Mouse (Mus musculus) spleen, embryonic (tissue): ENCODE data around the gene Sept1.

Source experiments
- CTCF ChIA-PET: fragments of 350-600 bp; sonication (Branson Sonifier 250); formaldehyde crosslinking; loops from one replicate; lab custom pipeline; 2022; lab: Charles Lee

Gene Sept1

DNA sequence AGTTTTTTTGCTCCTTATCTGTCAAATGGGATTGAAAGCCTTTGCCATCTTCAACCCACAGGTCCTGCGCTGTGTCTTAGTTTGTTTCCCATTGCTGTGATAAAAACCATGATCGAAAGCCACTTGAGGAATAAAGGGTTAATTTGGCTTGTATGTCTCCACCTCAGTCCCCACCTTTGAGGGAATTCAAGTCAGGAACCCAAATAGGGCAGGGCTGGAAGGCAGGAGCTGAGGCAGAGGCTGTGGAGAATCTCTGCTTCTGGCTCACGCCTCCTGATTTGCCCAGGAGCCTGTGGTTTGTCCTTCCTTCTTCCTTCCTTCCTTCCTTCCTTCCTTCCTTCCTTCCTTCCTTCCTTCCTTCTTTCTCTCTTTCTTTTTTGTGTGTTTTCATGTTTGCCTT, 9.8 kb downstream of the Sept1 start:
- CTCF ChIA-PET: interaction anchor here (0.6 kb wide), 2 partner anchors 222 to 295 kb away, joined by 3 read pairs; no protein-coding TSS in a partner anchor

DNA sequence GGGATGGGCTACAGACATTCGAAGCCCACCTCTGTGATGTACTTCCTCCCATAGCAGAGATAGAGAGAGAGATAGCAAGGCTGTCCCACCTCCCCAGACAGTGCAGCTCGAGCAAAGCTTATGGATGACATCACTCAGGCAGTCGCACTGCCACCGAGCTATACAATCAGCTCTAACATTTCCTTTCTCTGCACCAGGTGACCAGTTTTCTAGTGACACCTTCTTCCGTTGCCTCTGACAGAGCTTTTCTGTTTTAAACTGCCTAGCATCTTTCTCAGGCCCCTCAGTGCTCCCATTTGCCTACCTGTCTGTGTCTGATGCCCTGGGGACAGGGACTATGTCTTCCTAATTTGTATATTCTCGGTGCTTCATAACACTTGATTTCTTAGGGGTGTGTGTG, 12.5 kb downstream of the Sept1 start:
- CTCF ChIA-PET: interaction anchor here (0.6 to 0.7 kb wide), 4 partner anchors 23 to 593 kb away, joined by 3 to 7 read pairs (median 3); no protein-coding TSS in a partner anchor

DNA sequence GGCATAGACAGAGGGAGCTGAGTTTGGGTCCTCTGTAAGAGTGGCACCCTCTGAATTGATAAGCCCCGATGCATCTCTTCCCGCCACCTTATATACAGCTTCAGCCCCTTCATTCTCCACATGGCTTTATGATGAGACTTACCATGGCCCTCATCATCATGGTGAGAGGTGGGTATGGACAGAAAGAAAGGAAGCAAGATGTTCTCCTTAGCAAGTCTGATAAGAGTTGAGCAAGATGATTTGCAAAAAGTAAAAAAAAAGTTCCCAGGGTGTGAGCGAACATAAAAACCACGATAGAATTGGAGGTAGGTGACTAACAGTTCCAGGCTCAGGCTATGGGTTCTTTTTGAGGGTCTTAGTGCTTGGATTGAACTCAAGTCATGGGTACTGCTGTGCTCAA, 14.3 kb downstream of the Sept1 start:
- CTCF ChIA-PET: interaction anchor here (0.6 to 0.7 kb wide), 2 partner anchors 8 to 202 kb away, joined by 9 to 14 read pairs; partner anchors contain the start of gene Pagr1b

DNA sequence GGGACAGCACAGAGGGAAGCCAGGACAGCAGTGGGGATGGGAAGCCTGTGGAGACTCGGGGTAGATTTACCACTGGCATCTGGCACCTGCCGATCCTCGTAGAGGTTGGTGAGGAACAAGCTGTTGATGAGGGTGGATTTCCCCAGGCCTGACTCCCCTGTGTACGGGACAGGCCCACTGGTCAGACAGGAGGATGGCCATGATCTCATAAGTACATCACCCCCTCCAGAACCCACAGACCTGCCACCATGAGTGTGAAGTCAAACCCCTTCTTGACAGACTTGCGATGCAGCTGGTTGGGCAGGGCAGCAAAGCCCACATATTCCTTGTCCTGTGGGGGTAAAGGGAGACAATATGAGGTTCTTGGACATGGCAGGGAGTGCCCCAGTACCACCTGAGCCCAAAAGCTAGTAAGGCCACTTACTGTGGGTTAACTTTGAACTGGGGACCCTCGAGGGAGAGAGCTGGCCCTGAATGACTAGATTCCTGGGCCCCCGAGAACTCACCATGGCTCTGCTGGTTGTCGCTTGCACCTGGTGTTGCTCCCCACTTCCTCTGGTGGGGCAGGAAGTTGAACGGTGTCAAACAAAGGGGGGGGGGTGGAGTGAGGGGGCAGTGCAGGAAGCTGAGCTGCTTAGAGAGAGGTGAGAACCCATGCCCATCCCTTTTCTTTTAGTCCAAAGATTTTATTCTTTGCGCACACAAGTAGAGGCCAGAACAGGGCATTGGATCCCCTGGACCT, 14.9 kb downstream of the Sept1 start:
- CTCF ChIA-PET: interaction anchor here (0.6 kb wide), 2 partner anchors 8 to 174 kb away, joined by 3 to 9 read pairs; no protein-coding TSS in a partner anchor

DNA sequence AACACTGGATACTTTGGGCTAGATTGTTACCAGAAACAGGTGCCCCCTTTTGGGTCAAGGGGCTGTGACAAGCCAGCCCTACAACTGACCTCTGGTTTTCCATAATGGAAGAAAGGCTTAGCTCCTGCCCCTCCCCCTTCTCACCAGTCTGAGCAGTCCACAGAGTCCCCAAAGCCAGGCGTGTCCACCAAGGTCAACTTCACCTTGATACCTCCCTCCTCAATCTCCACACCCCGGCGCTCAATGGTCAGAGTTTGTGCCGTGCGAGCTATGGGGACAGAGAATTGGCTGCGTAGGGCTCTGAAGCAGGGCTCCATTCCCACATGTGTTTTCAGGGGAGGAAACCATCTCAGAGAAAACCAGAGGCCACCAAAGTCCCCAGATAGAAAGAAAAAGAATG, 15.5 kb downstream of the Sept1 start:
- CTCF ChIA-PET: interaction anchor here (0.6 kb wide), 3 partner anchors 8 to 174 kb away, joined by 3 read pairs; no protein-coding TSS in a partner anchor

DNA sequence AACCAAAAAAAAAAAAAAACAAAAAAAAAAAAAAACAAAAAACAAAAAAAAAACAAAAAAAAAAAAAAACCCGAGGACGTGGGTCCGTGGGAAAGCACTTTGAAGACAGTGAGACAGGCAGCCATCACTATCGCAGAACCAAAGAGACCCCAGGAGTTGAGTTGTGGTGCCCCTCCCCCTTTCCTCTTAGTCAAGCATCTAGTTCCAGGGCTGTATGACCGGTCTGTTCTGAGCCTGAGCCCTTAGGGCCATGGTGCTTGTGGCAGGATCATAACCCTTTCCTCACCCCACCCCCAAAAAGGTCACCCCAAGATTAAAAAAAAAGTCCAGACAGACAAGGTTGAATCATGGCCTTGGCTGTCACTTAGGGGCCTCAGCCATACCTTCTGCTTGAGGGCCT, 16.6 kb downstream of the Sept1 start:
- CTCF ChIA-PET: no interaction called here

DNA sequence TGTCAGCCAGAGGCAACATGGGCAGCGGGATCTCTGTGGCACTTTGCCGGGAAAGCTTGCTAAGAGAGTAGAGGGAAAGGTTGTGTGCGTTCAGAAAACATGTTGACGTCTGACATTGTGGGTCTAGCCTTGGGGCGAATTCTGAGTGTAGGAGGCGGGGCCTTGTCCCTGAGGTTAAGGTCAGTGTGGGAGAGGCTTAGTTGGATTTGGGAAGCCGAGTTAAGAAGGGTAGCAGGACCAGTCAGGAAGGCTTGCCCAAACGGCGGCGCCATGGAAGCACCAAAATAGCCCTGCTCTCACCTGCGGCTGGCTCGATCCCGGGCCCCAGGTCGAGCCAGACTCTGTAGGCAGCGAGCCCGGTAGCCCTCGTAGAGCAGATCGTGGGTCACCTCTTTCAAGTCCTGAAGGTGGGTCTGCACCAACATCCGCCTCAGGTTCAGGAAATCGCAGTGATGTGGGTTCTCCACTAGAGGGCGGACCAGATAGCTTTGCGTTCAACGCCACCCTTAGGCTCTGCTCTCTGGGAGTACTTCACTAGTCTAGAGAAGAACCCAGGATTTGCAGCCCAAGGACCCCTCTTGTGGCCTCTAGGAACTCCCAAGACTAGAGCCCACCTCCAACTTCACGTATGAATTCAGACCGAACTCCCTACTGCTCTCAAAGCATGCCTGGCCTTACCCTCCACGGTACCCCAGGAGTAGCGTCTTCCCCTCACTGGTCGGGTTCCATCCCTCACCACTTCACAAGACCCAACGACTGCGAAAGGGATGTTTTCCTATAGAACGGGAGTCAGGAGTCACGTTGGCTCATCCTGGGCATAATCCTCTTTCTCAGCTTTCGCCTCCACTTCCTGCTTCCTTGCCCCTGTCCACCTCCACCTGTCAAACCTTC, 17.7 kb downstream of the Sept1 start:
- CTCF ChIA-PET: no interaction called here

DNA sequence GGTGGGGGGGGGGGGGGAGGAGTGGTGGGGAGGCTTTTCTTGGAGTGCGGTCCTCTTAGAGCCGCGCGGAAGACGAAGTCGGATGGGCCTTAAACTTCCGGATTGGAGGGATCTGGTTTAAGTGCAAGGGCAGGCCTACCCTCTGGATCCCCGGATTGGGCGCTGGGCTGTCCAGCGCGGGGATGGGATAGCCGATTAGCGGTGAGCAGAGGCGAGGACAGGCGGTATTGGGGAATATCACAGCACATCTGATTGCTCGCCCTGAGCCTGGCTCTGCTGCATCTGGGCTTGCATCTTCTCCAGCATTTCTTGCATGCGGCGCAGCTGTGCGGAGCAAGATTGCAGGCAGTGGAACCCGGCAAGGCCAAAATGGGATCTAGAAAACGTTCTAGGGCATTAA, 18.4 kb downstream of the Sept1 start:
- CTCF ChIA-PET: interaction anchor here (0.7 to 1.1 kb wide), 2 partner anchors 13 to 104 kb away, joined by 6 to 10 read pairs; no protein-coding TSS in a partner anchor

DNA sequence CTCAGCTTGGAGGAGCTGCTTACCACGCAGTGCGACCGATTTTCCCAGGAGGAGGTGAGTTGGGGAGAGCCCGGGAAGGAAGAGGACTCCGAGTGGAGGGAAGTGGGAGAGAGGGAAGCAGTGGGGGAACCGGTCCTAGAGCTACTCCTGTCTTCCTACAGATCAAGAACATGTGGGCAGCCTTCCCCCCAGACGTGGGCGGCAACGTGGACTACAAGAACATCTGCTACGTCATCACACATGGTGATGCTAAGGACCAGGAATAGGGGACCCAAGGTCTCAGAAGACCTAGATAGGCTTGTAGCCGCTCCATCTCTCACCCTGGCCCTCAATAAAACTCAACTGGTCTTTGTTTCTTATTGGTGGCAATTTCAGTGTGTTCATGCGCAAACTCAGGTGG, 19.0 kb downstream of the Sept1 start:
- CTCF ChIA-PET: interaction anchor here (0.7 to 1.1 kb wide), 3 partner anchors 14 to 103 kb away, joined by 3 to 10 read pairs (median 6); no protein-coding TSS in a partner anchor

DNA sequence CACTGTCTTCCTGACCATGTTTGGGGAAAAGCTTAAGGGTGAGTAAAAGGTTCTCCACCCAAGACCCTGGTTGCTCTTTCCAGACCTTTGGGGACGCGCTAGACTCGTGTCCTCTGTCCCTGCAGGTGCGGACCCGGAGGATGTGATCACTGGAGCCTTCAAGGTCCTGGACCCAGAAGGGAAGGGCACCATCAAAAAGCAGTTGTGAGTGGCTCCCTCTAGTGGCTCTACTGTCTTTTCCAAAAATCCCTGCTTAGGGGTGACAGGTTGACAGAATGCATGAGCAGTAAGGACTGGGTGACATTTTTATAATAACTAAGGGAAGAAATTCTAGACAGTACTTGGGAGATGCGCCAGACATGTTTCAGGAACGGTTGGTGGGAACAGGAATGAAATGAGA, 19.4 kb downstream of the Sept1 start:
- CTCF ChIA-PET: interaction anchor here (0.7 to 1.1 kb wide), 3 partner anchors 14 to 90 kb away, joined by 3 to 6 read pairs (median 4); no protein-coding TSS in a partner anchor

DNA sequence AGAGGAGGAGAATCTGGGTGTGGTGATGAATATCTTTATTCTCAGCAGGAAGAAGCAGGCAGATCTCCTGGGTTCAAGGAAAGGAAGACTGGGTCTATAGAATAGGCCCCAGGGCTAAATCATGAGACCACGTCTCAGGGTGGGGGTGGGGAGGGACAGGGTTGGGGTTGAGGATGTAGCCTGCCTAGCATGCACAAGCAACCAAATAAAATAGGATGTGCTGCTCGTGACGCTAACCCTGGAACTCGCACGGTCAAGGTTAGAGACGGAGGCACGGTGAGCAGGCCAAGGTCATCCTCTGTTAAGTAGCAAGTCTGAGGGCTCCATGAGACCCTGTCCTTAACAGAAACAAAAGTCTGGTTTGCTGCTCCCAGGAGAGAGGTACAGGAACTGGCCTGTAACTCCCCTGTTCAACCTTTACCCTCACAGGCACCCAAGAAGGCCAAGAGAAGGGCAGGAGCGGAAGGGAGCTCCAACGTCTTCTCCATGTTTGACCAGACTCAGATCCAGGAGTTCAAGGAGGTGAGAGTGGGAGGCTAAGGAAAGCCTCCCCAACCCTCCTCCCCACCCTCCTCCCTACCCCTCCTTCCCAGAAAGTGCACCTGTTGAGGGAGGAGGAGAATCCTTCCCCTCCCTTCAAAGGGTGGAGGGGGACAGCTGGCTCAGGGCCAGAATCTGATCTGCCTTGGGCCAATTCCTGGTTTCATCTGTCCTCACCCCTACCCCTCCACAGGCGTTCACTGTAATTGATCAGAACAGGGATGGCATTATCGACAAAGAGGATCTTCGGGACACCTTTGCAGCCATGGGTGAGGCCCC, 20.3 kb downstream of the Sept1 start:
- CTCF ChIA-PET: interaction anchor here (0.5 to 1.1 kb wide), 3 partner anchors 28 to 91 kb away, joined by 3 to 4 read pairs (median 3); no protein-coding TSS in a partner anchor

DNA sequence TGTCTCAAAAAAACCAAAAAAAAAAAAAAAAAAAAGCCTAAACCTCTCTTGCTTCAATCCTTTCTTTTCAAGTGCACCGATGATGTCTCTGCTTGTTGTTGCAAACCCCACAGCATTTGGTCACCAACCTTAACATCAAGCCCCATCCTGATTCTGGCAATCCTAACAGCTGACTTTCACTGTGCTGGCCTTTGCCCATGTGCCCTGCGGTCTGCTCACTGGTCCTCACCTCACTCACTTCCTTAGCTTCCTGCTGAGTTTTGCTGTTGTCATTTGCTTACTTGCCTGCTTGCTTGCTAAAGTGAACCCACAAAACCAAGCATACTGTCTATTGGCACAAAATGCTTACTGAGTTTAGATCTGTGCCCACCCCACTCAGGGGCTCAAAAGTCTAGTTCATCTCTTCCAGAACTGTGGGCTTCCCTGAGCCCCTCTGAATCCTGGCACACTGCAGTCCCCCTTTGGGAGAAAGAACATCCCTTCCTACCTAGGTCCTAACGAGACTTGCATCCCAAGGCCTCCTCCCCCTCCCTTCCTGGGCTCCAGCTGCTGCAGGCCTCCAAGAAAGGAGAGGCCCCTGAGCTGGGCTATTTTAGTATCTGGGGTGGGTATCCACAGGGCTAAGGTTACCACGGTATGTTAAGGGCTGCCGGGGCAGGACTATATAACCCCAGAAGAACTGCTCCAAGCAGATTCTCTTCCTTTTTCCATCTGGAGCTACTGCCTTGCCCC, 21.8 kb downstream of the Sept1 start:
- CTCF ChIA-PET: interaction anchor here (0.6 kb wide), 1 partner anchor 715 kb away, joined by 3 read pairs; no protein-coding TSS in a partner anchor

DNA sequence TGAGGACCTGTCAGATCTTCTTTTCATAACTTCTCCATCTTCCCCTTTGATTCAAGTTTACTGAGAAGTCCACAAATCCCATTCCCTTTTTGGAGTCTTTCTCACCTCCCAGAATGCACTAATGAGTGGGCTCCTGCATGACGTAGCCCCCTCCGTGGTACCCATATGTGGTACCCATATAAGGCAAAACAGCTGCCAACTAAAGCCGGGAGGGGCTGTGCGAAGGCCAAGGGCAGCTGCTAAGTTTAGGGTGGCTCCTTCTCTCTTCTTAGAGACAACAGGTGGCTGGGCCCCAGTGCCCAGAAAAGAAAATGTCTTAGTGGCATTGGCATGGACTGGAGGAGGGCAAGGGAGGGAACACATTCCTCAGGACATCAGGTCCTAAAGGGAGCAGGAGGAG, 22.7 kb downstream of the Sept1 start:
- CTCF ChIA-PET: interaction anchor here (0.6 kb wide), 1 partner anchor 867 kb away, joined by 4 read pairs; no protein-coding TSS in a partner anchor

DNA sequence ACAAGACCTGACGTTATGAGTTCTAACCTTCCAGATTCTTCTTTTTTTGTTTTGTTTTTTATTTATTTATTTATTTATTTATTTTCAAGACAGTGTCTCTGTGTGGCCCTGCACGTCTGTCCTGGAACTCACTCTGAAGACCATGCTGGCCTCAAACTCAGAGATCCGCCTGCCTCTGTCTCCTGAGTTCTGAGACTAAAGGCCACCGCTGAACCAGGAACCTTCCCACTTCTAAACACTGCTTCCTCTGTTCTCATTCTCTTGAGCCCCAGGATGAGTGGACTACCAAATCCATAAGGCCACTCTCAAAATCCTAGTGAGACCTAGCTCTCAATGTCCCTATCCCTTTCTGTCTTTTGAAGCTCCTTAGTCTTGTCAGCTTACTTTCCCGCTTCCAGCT, 23.1 kb downstream of the Sept1 start:
- CTCF ChIA-PET: interaction anchor here (0.5 kb wide), 1 partner anchor 185 kb away, joined by 4 read pairs; no protein-coding TSS in a partner anchor

DNA sequence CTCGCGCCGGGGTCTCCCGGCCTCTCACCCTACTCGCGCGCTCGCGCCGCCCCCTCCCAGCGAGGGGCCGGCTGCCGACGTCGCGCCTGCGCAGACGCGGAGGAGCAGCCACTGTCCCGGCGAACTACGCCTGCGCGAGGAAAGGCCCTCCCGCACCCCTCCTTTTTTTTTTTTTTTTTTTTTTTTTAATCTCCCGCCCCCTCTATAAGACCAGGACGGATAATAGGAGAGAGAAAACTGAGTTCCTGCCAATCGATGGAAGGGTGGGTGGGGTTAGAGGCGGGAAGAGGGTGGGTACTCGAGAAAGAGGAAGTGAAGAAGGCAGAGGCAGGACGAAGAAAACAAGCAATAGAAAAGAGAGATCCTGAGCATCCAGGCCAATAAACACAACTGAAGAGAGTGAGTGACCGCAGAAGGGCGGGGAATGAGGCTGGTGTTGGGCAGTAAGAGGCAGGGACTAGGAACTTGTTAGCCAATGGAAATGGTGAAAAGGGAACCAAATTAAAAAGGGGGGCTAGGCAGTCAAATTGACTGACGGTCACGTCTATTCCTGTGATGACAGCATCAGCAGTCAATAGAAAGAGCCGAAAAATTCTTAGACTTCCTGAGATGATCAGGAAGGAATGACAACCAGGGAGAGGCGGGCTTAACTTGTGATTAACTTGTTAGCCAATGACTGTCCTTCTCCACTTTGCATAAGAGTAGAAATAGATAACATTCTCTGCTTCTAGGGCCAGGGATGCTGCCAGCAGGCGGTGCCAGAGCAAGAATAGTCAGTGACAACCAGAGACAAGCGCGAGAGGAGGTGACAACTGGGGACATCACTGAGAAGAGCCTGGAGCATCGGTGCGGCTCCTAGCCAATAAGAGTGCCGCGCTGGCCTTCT, 24.1 kb downstream of the Sept1 start, which contains the start of gene Mylpf:
Gene Mylpf (plus strand): TSS at position 338 of the 886 bp plus-strand sequence.
- CTCF ChIA-PET: no interaction called here

DNA sequence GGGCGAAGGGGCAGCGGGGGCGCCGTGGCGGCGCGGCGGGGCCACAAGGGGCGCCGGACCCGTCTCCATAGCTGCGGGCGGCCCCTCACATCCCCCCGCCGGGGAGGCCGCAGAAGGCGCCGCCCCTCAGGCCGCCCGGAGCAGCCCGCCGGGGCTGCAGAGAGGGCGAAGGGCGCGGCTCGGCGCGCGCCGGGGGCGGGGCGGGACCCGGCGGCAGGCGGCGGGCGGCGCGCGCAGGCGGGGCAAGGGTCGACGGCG, 24.7 kb downstream of the Sept1 start, which contains the start of gene Tbc1d10b:
Gene Tbc1d10b (minus strand): TSS at position 174 of the 258 bp plus-strand sequence.
- CTCF ChIA-PET: no interaction called here

DNA sequence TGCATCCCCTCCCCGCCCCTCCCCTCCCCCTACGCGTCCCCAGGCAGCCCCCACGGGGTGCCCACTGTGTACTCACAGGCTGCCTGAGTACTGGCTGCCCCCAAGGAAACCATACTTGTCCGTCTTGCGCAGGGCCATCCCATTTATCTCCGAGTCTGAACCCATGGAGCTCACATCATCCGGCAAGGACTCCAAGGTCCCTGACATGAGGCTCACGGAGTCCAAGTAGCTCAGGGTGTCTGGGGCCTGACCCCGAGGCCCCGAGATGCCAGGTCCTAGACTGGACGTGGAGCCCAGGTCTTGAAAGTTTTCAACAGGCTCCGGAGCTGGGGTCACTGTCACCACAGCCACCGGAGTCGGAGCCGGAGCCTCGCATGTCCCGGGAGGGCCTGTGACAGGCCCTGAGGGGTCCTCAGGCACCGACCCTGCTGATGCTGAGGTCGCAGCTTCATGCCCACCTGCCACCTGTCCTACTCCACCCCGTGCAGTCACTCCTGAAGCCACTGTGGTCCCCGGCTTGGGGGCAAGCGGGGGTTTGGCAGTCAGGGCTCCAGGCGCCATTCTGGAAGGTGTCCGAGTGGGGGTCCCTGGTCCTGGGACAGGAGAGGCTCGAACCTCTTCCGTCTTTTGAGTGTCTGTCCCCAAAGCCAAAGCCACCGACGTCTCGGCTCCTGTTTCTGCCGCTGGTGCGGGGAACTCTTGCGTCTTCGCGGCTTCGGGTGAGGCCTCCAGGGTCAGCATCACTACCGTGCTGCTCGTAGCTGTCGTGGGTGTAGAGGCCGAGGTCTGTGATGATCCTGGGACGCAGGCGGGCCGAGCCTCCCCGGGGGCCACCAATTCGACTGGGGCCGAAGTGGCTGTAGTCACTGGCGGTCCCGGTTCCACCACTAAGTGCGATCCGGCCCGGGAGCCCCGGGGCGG, 25.3 kb downstream of the Sept1 start:
- CTCF ChIA-PET: no interaction called here

DNA sequence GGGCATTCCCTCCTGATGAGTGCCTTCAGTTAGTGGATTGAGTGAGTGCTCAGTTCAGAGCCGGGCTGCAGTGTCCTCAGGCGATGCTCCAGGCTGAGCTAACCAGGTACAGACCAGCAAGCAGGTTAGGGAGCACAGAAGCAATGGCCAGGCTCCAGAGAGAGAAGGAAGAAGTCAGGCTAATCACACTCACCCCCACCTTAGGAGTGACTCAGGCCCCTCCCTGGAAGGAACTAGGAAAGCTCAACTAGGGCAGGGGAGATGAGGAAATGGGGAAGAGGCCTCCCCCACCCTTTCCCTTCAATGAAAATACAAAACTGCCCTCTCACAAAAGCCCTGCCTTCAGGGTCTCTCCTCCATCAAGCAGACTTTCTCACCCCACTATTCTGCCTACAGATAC, 26.3 kb downstream of the Sept1 start:
- CTCF ChIA-PET: no interaction called here
